Mouse (Mus musculus): Measurements from ENCODE around the gene Cd81. TPM values are rescaled to one million over a fixed set of nuclear protein-coding genes. Genes with fewer than 3 reads are reported as not detected.

Gene Cd81
- total RNA-seq, 2 experiments from 2014 or later = 398 to 441 TPM

GRCm38 (mm10) chr7:143044049-143044825, 8.3 kb upstream of the Cd81 start:
- intact Hi-C loops (cut with DNase I) = no loop called here
- DNase-seq = no peak

DNA sequence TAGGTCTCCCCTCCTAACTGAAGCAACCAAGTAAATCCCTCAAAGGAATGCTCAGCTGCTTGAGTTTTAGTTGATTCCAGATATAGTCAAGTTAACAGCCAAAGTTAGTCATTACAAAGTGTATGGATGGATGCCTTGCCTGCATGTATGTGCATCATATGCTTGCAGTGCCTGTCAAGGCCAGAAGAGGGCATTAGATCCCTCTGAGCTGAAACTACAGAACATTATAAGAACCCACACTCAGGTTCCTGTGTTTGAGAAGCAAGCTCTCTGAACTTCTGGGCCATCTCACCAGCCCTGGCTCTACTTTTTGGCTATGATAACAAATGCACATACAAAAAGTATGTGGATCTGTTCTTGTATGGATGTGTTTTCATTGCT, 7.7 kb upstream of the Cd81 start:
- intact Hi-C loops (cut with DNase I) = no loop called here

GRCm38 (mm10) chr7:143046358-143046757, 6.2 kb upstream of the Cd81 start:
- no peak for DNase-seq
- intact Hi-C loops (cut with DNase I) = no loop called here

More for the DNA sequence above, 7.7 kb upstream of the Cd81 start:
- DNase-seq = no peak

- no peak for DNase-seq
- intact Hi-C loops (cut with DNase I) = no loop called here
These were observed 3.2 kb upstream of the Cd81 start for GRCm38 (mm10) chr7:143049331-143049730.

DNA sequence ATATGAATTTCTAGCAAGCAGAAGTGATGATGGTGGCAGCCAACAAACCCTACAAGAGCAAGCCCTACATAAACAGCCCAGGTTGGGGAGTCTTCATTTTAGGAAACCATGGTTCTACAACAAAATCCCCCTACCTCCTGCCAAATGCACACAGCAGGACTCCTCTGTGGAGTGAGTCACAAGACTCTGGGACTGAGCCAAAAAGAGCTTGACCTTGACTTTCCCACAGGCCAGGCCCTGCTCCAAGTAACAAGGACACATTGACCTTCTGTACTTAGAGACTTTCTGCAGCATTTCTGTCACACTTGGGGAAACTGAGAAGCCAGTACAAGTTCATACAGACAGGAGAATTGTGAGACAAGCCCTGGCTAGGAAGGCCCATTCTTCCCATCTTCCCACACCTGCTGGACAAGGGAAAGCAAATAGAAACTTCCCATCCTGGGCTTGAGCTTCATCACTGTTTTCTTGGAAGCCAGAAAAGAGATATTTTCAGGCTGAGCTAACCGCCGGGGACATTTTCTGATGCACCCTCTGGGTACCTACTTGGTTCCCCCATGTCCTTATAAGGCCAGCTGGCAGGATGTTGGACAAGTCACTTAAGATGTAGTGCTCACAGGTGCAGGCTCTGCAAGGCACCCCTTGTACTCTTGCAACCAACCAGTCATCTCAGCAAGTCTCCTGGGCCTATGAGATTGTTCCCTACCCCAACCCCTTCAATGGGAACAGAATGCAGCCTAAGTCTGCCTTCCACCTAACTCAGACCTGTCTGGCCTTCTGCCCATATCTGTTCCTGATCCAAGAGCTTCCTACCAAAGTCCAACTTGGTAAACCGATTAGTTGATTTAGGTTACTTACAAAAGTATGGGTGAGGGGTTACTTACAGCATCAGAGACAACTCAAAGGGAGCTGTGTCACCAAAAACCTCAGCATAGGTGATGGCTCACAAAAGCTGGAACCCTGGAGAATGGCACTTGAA, 2.4 kb upstream of the Cd81 start:
- intact Hi-C loops (cut with DNase I) = no loop called here
- DNase-seq = peak; percentile 59 to 74

DNA sequence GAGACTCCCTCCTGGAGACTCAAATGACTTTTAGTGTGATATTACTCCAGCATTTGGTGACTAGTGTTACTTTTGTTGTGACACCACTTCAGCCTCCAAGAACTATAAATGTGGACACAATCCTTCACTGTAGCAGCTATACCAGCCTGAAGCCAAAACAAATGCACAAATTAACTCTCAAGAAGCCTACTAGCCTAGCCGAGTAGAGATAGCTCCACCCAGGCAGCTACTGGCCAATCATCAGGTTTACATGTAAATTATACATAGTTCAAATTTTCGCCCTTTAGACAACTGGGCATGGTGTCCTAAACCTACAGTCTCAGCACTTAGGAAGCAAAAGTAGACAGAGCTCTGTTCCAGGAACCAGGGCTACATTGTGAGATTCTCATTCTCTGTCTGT, 1.2 kb upstream of the Cd81 start:
- intact Hi-C loops (cut with DNase I) = no loop called here
- no peak for DNase-seq

GRCm38 (mm10) chr7:143053008-143053899, 715 bp downstream of the Cd81 start:
- intact Hi-C loops (cut with DNase I) = loop anchor here (1.0 kb wide), 1 partner anchor 45 kb away; no protein-coding TSS in a partner anchor
- DNase-seq = peak; percentile 77 to 85

- intact Hi-C loops (cut with DNase I) = loop anchor here (1.0 to 2.0 kb wide), 2 partner anchors 15 to 46 kb away; partner anchors contain the start of gene Tssc4
- peak in 1 of 2 experiments; percentile 40 for DNase-seq
These were observed 1.5 kb downstream of the Cd81 start for GRCm38 (mm10) chr7:143053961-143054611.

DNA sequence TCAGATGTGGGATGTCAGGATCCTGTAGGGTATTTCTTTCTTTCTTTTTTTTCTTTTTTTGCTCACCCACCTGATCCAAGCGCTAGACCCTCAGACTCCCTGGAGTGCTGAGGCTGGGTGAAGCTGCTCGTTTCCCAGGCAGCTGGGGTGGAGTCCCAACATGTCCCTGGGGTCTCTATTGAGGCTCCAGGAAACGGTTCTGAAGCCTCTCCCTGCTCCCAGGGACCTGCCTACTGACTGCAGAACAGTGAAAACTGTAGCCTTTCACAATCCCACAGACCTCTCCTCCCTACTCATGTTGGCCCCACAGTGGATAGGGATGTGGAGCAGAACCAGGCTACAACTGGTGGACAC, 2.0 kb downstream of the Cd81 start:
- intact Hi-C loops (cut with DNase I) = loop anchor here (2.0 kb wide), 1 partner anchor 14 kb away; the partner anchor contains the start of gene Tssc4
- no peak for DNase-seq

- intact Hi-C loops (cut with DNase I) = loop anchor here (2.0 kb wide), 1 partner anchor 14 kb away; the partner anchor contains the start of gene Tssc4
- DNase-seq = no peak
These were observed 2.5 kb downstream of the Cd81 start for GRCm38 (mm10) chr7:143055001-143055400.

DNA sequence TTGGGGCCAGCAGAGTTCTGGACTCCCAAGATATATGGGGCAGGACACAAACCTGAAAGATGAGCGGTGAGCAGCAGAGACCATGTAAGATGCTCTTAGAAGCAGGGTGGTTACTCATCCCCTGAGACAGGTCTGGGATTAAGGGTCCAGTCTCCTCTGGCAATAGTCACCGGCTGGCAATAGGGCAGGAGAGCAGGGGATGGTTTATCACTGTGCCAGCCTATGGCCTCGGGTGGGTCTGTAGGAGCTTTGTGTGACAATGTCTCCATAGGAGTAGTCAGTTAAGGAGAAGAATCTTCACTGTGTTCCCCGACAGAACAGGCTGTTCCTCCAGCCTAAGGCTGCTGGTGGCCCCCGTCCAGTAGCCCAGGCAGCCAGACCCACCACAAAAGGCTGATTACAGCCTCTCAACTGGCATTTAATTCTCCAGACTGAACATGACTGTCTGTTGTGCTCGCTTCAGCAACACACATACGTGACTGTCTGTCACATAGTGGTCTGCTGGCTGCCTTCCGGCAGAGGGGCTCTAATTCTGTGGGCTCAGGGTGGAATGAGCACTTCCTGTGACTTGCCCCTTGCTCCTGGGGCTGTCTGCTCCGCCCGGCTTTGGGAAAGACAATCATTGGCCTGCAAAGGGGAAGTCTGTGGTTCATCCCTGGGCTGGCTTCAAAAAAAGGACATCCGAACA, 3.1 kb downstream of the Cd81 start:
- DNase-seq = peak; percentile 35 to 40
- intact Hi-C loops (cut with DNase I) = loop anchor here (2.0 kb wide), 1 partner anchor 13 kb away; the partner anchor contains the start of gene Tssc4

GRCm38 (mm10) chr7:143057023-143057422, 4.5 kb downstream of the Cd81 start:
- DNase-seq = no peak
- intact Hi-C loops (cut with DNase I) = no loop called here

DNA sequence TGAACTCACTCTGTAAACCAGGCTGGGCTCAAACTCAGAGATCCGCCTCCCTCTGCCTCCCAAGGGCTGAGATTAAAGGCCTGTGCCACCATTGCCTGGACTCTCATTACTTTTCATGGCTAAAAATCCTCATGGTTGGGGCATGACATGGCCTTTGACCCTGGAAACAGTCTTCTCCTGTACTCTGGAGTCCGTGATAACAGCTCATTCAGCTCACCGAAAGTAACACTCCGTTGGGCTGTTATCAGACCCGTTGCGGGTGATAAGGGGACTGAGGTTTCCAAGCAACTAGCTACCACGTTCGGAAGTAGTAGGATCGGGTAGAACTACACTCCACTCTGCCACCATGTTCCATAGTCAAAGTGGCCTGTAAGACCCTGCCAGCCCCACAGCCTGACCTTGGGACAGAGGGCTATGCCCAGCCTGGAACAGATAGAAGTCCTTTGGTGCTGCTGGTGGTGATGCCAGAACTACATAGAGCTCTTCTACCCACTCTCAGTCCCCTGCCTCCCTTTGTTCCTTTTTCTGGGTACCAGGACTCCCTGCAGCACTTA, 5.2 kb downstream of the Cd81 start:
- DNase-seq = peak; percentile 30 to 39
- intact Hi-C loops (cut with DNase I) = loop anchor here (2.0 kb wide), 1 partner anchor 15 kb away; no protein-coding TSS in a partner anchor

GRCm38 (mm10) chr7:143058221-143058697, 5.7 kb downstream of the Cd81 start:
- intact Hi-C loops (cut with DNase I) = loop anchor here (2.0 kb wide), 1 partner anchor 15 kb away; no protein-coding TSS in a partner anchor
- peak; percentile 33 to 49 for DNase-seq

DNA sequence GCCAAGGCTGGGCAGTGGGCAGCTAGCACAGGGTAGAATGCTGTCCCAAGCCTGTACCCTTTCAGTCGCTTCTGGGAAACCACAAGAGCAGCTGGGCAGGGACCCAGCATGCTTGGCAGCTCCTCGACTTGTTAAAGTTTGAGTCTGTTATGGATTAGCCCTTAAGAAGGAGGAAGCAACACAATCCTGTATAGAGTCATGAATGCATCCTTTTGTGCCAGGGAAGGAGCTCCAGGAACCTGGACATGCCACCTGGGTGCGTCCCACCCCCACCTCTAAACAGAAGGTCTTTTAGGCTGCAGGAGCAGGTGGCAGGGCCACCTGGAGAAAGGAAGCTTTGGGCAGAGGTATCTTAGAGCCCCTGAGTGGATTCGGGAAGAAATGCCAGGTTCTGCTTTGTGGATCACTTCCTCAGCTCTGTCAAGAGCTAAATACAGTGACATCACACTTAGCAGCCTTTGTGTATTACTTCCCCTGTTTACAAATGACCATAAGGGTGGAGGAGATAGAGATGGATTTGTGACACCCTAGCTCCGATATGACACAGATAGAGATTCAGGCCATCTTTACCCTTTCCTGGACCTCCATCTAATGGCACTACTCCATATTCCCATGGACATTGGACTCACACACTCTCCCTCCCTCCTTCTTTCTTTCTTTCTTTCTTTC, 6.8 kb downstream of the Cd81 start:
- intact Hi-C loops (cut with DNase I) = loop anchor here (2.0 kb wide), 1 partner anchor 17 kb away; no protein-coding TSS in a partner anchor
- peak; percentile 64 to 66 for DNase-seq

DNA sequence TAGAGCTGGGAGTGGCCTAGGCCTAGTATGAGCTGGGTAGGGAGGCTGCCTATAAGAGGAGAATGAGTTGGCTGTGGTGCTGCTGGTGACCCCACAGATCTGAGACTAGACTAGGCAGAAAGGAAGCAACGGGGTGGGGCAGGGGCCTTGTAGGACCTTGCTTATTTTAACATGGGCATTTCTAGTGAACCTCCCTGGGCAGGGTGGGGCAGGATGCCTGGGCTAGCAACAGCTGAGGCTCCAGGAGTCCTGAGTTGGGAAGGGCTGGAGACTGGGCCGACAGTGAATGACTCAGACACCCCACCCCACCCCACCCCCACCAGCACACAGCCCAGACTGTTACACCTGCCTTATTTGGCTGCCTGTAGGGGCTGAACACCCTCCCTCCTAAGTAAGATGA, 10.2 kb downstream of the Cd81 start:
- no peak for DNase-seq
- intact Hi-C loops (cut with DNase I) = no loop called here

DNA sequence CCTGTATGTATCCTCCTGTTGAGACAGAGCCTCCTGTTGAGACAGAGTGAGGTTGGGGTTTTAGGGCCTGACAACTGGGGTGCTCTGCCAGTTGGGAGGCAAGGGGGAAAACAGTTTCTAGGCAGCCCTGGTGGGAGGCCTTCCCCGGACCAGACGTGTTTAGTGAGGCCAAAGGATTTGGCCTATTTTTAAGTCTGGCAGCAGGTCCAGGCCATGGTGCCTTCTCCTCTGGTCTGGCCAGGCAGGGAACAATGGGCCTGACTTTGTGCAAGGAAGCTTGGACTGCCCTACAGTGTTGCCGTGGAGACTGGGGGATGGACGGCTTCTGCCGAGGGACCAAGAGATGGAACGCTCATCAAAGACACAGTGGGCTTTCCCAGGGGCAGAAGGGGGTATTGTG, 11.7 kb downstream of the Cd81 start:
- intact Hi-C loops (cut with DNase I) = no loop called here
- no peak for DNase-seq

DNA sequence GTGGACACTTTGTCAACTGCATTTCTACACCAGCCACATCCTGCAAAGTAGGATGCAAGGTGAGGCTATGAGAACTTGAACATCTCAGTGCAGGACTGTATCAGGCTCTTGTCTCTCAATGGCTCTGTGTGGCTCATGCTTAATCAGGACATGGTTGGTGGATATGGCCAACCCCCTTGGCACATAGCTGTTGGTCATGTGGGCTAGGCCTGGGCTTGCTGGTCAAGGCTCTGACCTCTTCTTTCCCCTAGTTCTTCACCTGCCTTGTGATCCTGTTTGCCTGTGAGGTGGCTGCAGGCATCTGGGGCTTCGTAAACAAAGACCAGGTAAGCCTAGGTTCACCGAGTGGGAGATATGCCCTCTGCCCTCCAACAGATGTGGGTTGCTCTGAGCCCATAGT, 13.2 kb downstream of the Cd81 start:
- no peak for DNase-seq
- intact Hi-C loops (cut with DNase I) = no loop called here

All from heart, postnatal 36 days (tissue).